Mouse (Mus musculus) retina, postnatal 7 days (tissue): ENCODE results near the gene Mapk6.

ENCODE experiments used
- DNase-seq: peaks from one replicate; pipeline ENCODE4 v3.0.0-alpha.2; 2012; ENCODE audit warnings: low read depth, low spot score

Mapk6 gene

DNA sequence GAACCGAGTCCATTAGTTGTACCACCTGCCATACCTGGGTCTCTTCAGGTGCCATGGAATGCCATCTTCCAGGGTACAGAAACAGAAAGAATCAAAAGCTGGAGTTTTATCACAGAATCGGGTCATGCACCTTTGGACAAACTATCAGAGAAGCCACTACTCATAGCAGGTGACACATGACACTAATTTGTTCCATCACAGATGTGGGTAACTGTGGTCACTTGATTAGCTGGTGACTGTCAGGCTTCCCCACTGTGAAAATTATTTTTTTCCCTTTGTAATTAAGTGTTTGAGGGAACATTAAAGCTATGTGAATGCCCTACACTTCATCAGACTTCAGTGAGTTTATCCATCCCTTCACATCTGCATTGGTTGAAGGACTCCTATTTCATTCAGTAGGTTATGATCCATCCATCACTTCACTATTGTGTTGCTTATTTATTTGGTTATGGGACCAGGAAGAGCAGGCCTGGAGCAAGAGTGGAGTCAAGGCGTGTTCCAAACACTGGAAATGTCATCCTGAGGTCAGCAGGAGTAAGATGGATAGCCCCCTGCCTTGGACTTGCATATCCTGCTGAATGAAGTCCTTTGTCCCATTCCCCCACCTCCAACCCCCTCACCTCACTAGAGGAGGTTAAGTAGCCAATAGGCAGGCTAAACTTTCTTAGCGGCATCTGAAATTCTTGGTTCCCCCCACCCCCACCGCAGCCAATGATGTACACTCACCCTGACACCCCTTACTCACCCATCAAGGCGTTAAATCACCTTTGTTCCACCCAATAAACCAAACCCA, 14.7 kb upstream of the Mapk6 start:
- DNase-seq = no peak

- DNase-seq = no peak
These were observed 13.9 kb upstream of the Mapk6 start for GRCm38 (mm10) chr9:75423683-75424082.

- DNase-seq = no peak
These were observed 12.5 kb upstream of the Mapk6 start for GRCm38 (mm10) chr9:75422251-75422691.

- no peak for DNase-seq
These were observed 4.4 kb upstream of the Mapk6 start for GRCm38 (mm10) chr9:75414204-75414603.

DNA sequence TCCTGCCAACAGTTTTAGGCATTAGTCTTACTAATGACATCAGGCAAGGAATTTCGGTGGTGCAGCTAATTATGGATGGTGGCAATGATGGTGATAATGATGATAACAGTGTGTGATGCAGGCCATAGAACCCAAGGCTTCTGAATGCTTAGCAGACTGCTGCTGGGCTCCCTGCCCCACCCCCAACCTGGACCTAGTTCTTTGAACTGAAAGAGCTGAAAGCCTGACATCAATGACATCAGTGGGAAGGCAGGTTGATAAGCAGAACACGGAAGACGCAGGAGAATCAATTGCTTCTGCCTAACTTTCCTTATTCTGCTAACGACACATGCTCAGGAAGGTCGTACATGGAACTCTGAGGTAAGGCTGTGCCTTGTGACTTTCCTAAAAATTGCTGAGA, 3.4 kb upstream of the Mapk6 start:
- no peak for DNase-seq

GRCm38 (mm10) chr9:75411584-75411983, 1.8 kb upstream of the Mapk6 start:
- DNase-seq = no peak

- peak; percentile 40 for DNase-seq
These were observed 1.2 kb upstream of the Mapk6 start for GRCm38 (mm10) chr9:75410868-75411487.

DNA sequence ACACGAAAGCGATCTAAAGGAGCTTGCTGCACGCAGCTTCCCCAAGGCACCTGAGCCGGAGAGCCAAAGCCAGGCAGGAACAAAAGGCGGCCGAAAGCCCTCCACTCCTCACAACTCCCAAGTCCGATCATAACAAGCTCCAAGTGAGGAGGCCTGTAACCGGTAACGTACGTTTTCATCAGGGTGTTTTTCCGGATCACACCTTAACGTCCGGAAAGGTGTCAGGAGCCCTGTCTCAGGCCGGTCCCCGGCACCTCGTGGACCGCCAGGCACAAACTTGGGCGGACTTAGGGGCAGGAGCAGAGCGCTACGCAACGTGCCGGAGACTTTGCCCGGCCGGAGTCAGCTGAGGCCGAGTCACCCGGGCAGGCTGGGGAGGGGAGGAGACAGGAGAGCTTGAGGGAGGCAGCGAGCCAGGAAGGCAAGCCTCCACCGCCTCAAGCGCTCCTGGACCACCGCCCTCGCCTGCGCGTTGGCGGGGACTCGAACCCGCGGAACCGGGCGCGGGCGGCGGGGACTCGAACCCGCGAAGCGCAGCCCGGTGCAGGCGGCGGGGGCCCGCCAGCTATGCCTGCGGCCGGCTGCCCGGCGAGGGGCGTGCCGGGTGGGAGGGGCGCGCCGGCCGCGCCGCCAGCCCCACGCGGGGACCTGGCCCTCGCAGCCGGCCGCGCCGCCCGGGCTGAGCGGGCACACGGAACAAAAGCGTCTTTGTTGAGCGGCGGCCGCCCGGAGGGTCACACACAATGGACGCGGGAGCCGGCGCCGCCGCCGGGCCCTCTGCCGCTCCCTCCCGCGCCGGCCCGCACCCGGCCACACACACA, 564 bp downstream of the Mapk6 start:
- DNase-seq = peak; percentile 31

DNA sequence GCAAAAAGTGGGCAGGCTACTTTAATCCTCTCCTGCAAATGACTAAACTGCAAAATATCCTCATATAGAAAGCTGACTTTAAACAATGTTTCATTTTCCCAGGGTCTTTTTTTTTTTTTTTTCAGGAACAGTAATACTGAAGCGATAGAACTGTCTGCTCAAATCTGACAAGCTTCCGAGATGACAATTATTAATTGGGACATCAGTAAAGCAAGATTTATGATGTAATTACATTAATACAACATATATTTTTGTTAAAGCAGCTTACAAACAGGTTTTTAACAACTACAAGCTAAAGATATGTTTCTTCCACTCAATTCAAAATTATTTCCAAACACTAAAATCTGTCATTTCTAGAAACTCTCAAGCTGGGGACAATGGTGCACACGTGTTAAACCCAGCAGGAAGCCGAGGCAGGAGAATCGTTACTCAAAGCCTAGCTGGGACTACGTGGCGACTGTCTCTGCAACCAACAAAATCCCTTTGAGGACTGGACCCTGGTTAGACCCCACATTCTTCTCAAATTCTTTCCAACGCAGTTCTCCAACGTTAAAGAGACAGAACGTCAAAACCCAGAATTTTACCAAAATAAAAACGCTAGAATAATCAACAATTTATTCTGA, 1.5 kb downstream of the Mapk6 start:
- DNase-seq = no peak

DNA sequence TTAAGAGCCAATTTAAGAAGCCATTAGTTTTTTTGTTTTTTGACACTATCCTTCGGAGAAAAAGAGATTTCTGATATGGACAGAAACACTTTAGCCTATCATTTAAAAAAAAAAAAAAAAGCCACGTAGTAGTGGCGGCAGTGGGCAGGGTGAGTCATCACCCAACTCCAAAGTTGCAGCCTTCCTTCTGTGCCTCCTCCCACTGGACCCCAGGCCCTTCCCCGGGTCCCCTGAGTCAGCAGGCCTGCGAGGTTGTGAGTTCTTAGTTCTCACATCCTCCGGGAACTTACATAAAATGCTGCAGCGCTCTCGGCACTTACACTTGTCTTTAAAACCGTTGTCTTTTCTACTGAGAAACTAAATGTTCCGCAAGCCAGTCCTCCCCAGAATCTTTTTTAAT, 2.0 kb downstream of the Mapk6 start:
- DNase-seq = no peak

- no peak for DNase-seq
These were observed 3.7 kb downstream of the Mapk6 start for GRCm38 (mm10) chr9:75406121-75406520.

GRCm38 (mm10) chr9:75403520-75403919, 6.3 kb downstream of the Mapk6 start:
- DNase-seq = no peak

DNA sequence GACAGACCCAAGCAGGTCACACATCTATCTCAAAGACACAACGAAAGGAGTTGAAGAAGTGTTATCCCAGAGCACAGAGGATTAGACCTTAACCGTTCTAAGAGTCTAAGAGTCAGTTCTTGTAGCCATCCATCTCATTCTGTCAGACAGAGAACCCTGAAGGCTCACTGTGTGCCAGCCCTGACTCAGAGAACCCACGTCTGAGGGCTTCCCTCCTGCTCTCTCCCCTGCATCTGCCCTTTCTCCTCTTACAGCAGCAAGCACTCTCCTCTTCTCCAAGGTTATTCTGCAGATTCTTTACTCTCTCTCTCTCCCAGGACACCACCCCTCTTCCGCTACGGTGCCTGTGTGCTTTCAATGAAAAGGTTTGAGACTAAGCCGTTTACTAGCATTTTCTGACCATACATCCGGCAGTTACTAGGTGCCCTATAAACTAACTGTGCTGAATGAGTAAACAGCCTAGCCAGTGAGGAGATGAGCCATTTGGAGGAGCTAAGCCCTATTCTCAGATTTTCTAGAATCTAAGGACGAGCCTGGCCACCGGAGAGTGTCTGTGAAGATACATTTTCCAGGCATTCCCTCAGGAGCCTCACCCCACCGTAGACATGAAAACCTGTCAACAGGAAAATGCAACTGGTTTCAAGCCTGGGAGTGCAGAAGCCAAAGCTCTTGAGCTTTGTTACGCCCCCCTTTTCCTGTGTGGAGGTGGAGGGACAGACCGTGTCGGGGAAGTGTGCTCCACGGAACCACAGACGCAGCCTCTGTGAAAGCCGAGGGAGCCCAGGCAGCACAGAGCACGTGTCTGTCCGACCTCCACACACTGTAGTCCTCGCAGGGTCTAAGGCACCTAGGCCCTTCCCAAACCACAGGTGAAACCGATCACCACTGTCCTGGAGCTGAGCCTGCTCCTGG, 8.0 kb downstream of the Mapk6 start:
- no peak for DNase-seq

GRCm38 (mm10) chr9:75400639-75401038, 9.2 kb downstream of the Mapk6 start:
- DNase-seq = no peak

GRCm38 (mm10) chr9:75399069-75399468, 10.7 kb downstream of the Mapk6 start:
- DNase-seq = no peak

DNA sequence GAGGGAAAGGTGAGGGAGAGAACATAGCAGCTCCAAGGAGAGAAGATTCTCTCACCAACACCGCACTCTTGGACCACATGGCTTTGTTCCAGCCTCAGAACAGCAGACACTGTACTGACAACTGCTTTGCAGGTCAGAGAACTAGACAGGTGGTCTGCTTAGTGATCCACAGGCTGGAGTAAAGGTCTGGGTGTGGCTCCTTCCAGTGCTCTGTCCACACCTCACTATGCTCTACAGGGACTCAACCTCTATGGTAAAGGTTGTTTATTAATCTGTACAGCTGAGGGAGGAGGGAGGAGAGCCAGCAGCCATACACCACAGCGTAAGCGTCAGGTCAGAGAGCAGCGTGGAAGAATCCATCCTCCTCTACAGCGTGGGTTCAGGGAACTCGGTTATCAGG, 13.8 kb downstream of the Mapk6 start:
- no peak for DNase-seq

GRCm38 (mm10) chr9:75393251-75393650, 16.6 kb downstream of the Mapk6 start:
- DNase-seq = no peak

- DNase-seq = no peak
These were observed 24.4 kb downstream of the Mapk6 start for GRCm38 (mm10) chr9:75385218-75385974.

DNA sequence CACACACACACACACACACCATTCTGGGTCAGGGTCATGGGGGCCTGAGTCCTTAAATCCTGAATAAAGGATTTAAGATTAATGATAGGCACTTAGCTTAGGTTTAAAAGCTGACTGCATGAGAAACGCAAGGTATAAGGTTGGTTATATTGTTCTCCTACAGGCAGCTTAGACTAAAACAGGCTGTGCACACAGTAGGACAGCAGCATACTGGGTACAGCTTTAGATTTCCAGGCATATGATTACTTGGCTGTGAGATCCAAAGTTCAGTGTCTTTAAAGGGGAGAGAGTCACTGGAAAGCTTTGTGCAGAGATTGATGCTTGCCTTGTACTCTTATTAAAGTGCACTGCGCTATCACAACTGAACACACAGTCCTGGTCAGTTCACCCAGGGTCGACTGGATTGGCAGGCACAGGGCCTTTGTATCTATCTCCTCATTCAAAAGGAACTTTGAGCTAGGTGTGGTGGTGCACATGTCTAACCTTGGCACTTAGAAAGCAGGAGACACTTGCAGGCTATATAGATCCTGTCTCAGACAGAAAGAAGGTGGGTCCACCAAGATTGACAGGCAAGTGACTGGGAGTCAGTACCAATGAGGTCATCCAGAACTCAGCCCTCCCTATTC, 25.4 kb downstream of the Mapk6 start:
- DNase-seq = no peak

DNA sequence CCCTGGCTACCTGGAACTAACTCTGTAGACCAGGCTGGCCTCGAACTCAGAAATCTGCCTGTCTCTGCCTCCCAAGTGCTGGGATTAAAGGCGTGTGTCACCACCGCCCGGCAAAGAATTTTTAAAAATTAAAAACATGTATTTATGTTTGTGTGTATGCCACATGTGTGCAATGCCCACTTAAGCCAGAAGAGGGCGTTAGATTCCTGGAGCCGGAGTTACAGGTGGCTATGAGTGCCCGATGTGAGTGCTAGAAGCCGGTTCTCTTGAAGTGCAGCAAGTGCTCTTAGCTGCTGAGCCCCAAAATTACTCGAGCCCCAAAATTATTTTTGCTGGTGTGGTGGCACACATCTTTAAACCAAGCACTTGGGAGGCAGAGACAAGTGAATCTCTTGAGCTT, 26.0 kb downstream of the Mapk6 start:
- DNase-seq = no peak
